Mouse (Mus musculus): ENCODE results near the gene Kdelc2.

- no peak for TF ChIP-seq GATA1 (IDR thresholded peaks at IDR 0.05; ENCODE audit: low read length)
- TF ChIP-seq TAL1 (IDR thresholded peaks at IDR 0.05; ENCODE audit: low read length) = no peak
Measured at GRCm38 (mm10) chr9:53353161-53353560, 30.7 kb upstream of the Kdelc2 start.

All from erythroblast, embryonic 14.5 days (primary cell).